Mouse (Mus musculus): ENCODE data around the gene Traf7.

The Traf7 gene

DNA sequence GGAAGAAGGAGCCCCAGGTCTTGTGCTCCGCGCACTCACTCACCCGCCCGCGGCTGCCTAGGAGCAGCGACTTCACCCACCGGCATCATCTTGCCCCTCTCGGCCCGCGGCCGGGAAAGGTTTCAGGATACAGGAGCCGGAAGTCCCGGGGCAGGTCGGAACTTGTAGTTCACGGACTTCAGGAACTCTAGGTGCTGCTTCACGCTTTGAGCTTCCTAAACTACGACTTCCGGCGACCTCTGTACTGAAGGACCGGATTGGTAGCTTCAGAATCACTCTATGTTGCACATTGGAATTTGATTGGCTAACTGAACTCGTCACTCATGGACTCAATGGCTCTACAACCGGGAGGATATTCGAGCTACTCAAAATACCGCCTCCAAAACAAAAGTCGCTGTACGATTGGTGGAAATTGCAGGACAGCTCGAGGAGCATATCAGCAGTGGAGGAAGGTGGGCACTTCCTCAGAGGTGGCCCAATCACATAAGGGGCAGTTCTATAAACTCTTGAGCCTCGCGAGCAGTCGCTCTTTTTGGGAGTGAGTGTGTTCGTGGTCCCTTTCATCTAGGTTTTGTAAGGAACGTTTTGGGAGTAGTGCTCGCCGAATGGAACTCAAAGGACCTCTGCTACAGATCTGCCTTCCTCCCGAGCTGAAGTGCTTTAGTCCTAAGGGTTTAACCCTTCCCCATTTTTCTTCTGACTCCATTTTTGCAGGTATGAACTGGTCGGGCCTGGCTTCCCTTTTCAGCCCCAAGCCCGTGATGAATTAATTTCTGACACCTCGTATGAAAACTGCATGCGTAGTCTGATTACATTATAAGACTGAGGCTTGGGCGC lies at the start of gene Traf7:
Gene Traf7, minus strand, starts transcription at position 216 of the 837 bp plus-strand sequence.
- peak; percentile 86 to 87 for DNase-seq

DNA sequence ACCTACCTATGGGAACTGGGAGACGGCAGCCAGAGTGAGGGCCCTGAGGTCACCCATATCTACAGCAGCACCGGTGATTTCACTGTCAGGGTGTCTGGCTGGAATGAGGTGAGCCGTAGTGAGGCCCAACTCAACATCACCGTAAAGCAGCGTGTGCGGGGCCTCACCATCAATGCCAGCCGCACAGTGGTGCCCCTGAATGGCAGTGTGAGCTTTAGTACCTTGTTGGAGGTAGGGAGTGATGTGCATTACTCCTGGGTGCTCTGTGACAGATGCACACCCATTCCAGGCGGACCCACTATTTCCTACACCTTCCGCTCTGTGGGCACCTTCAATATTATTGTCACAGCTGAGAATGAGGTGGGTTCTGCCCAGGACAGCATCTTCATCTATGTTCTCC lies 46.1 kb upstream of the Traf7 start:
- DNase-seq: no peak

DNA sequence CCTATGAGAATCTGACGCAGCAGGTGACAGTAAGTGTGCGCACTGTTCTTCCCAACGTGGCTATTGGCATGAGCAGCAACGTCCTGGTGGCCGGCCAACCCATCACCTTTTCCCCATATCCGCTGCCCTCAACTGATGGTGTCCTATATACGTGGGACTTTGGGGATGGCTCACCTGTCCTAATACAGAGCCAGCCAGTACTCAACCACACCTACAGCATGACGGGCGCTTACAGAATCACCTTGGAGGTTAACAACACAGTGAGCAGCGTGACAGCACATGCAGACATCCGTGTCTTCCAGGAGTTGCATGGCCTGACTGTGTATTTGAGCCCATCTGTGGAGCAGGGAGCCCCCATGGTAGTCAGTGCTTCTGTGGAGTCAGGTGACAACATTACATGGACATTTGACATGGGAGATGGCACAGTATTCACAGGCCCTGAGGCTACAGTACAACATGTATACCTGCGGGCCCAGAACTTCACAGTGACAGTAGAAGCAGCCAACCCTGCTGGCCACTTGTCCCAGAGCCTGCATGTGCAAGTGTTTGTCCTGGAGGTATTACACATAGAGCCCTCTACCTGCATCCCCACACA lies 45.0 kb upstream of the Traf7 start:
- no peak for DNase-seq

DNA sequence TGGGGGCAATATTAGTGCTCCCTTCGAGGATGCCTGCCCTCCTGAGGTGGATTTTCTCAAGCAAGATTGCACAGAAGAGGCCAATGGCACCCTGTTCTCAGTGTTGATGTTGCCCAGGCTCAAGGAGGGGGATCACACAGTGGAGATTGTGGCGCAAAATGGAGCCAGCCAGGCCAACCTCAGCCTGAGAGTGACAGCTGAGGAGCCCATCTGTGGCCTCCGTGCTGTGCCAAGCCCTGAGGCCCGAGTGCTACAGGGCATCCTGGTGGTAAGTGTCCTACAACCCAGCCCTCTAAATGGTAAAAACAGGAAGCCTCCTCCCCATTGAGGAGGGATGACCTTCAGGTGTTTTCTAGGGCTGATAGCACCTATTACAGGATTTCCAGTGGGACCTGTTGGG lies 42.1 kb upstream of the Traf7 start:
- DNase-seq: no peak

GRCm38 (mm10) chr17:24567034-24567779 lies 39.5 kb upstream of the Traf7 start:
- no peak for DNase-seq

- DNase-seq: no peak
Observed at GRCm38 (mm10) chr17:24565792-24566191, 38.1 kb upstream of the Traf7 start.

GRCm38 (mm10) chr17:24565092-24565491 lies 37.4 kb upstream of the Traf7 start:
- no peak for DNase-seq

DNA sequence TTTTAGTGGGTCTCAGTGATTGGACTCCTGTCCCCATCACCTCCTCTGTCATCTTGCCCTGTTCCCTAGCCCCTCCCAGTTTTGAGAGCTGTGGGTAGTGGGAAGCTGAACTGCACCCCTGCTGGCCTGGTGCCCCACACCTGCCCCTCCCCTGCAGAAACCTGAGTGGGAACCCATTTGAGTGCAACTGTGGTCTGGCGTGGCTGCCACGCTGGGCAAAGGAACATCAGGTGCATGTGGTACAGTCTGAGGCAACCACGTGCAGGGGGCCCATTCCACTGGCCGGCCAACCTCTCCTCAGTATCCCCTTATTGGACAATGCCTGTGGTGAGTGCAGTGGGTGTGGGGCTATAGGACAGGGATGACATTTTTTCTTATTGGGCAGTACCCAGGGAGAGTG lies 36.7 kb upstream of the Traf7 start:
- DNase-seq: no peak

GRCm38 (mm10) chr17:24563638-24564037 lies 35.9 kb upstream of the Traf7 start:
- no peak for DNase-seq

- DNase-seq: no peak
Observed at GRCm38 (mm10) chr17:24561592-24561991, 33.9 kb upstream of the Traf7 start.

DNA sequence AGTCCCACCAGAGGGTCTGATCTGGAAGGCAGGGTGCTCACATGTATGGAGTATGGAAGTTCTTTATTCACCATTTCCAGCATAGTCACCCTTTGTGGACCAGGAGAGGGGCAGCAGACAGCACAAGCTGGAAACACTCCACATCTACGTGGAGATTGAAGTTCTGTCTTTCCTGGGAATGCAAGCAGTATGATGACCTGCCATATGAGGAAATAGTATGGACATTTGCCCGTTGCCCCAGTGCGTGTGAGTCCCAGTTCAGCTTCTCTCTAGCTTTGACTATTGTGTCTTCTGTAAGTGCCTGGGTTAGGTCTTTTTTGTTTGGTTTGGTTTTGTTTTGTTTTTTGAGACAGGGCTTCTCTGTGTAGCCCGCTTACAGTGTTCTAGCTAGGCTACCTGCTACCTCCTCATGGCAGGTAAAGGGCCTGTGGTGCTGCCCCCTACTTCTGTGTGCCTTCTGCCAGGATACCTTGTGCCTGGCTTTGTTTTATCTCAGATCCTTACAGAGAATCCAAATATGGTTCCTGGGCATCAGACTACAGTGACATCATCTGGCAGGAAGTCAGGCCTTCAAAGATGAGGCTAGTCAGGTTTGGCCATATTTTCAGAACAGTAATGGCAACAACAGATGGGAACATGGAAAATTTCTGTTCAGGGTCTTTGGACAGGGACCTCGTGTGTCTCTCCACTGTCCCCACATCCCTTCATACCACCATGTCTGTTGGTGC lies 32.7 kb upstream of the Traf7 start:
- no peak for DNase-seq

DNA sequence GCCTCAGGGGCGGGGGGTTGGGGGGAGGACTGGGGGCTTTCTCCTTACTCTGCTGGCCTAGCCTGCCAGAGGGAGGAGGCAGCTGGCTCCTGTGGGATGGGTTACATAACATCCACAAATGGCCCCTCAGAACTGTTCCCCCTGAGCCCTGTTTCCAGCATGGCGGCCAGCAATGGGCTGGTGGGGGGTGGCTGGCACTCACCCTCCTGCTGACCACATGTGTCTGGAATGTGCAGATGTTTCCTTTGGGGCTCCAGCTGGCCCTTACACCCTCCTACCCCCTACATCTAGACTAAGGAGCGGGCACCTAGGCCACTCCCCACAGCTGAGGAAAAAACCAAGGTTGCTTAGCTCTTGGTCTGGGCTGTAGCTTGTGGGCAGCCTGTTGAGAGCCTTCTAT lies 31.4 kb upstream of the Traf7 start:
- no peak for DNase-seq

DNA sequence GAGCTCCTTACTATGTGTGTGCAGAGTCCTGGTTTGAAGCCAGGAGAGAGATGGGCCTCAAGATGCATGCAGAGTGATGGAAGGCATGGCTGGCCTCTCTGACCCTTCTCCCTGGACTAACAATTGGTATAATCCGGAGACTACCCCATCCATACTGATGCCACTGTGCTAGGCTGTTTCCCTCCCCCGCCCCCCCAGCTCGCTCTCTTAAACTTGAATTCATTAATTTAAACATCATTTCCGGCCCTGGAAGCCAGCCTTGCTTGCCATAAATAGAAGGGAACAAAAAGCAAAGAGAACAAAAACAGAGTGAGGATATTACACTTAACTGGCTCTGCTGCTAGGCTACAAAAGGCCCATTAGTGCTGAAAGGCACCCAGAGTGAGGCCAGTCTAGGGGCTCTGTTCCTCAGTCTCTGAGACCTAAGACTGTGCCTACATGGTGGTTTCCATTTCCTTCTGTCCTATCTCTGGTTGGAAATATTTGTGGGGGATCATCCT lies 30.9 kb upstream of the Traf7 start:
- DNase-seq: no peak

GRCm38 (mm10) chr17:24557091-24557490 lies 29.4 kb upstream of the Traf7 start:
- DNase-seq: no peak

DNA sequence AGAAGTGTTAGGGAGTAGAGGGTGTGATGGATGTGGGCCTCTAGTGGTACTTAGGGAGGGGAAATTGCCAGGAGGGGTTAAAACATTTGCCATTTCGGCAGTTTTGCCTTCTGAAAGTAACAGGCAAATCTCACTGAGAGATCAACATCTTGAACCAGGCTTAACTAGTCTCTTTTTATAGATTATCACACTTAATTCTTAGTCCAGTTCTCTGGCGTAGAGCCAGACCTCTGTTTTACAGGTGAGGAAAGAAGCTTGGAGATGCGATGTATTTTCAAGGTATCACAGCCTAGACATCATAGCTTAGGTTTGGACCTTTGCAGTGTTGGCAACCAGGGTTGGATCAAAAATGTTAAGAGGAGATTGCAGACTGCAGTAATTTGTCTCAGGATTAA lies 23.3 kb upstream of the Traf7 start:
- DNase-seq: no peak

DNA sequence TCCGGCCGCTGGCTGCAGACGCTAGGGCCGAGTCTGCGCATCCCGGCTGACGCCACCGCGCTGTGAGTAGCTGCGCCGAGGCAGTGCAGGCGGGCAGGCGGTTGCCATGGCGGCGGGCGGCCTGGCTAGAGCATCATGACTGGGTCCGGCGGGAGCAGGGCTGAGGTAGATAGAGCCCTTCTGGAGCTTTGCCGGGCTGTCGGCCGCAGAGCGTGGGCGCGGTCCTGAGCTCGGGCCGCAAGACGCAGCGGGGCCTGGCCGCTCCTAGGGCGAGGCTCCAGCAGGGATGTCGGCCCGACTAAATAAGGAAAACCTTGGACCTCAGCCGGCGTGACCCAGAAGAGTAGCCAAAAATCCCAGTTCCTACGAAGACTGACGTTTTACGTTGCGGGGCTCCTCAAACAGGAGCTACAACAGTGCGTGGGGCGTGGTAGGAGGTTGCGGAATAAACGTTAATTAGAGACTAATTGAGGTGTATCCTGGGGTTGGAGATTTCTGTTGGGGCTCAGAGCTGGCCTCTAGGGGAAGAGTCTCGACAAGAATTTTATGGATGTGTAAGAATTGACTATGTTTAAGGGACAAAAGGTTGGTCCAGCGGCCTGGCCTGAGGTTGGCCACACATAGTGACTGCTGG lies 22.8 kb upstream of the Traf7 start:
- DNase-seq: peak; percentile 69 to 72

GRCm38 (mm10) chr17:24549618-24550415 lies 22.1 kb upstream of the Traf7 start, which contains the start of gene Pkd1:
Gene Pkd1 (plus strand): TSS chr17:24549834.
- peak; percentile 99 for DNase-seq

DNA sequence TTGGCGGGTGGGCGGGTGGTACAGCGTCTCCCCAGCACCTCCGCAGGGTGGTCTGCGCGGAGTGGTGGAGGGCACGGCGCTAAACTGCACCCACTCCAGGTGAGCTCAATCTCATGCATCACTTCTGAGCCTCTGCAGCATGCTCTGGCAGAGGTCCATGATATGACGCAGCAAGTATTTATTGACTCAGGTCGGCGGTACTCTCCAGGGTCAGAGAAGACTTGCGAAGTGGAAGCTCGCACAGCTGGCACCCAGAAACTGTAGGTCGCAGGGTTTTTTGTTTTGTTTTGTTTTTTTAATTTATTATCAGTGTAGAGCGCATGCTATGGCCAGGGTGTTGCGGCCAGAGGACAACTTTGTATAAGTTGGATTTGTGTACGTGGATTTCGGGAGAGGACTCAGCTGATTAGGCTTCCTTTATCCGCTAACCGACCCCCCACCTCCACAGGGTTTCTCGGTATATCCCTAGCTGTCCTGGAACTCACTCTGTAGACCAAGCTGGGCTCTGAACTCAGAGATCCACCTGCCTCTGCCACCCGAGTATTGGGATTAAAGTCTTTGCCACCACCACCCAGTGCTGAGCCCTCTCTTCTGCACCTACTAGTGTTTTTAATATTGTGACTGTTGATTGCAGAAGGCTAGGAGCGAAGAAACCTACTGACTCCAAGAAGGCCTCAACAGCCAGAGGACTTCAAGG lies 21.3 kb upstream of the Traf7 start:
- DNase-seq: peak; percentile 58 to 60

DNA sequence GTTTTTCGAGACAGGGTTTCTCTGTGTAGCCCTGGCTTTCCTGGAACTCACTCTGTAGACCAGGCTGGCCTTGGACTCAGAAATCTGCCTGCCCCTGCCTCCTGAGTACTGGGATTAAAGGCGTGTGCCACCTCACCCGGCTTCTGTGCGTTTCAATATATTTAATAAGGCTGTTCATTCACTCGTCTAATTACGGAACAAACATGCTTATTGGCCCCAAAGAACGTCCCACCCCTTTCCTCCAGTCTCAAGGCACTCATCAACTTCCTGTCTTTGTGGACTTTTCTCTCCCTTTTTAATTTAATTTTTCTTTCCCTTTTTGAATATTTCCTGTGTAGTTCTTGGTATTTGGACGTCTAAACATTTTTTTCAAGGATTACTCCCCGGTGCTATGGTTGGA lies 20.7 kb upstream of the Traf7 start:
- peak; percentile 56 to 66 for DNase-seq

DNA sequence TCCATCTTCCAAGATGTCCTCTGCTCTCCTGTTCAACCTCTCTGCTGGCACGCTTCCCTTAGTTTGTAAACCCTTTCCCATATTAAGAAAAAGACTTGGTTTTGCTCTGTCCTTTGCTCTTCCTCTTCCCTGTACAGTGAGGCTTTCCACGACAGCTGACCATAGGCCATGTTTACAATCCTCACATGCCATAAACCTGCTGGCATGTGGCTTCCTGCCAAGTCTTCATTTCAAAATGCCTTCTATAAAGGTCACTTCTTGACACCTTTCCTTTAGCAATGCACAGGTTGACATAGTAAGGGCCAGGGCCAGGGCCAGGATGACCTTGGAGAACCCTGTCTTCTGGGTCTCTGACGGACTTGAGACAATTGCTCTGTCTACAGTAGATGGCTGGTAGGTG lies 18.5 kb upstream of the Traf7 start:
- no peak for DNase-seq

GRCm38 (mm10) chr17:24545247-24545646 lies 17.5 kb upstream of the Traf7 start:
- DNase-seq: no peak

All from B cell, adult 2 months (primary cell).